In genomic region chr2:163788484-163788883, GRCm38 (mm10) we compare ENCODE assay signal across 8 mouse cellular contexts. TPM values are rescaled to one million over a fixed set of nuclear protein-coding genes. Genes with fewer than 3 reads are reported as not detected.
DNase-seq lines count a peak whose midpoint lies in the region; ATAC-seq lines count a peak whose summit lies in the region.

No protein-coding gene starts in this region.

- no peak overlapping the region for H3K4me2 ChIP-seq in midbrain, embryonic 11.5 days
- no peak overlapping the region for H3K4me2 ChIP-seq in midbrain, embryonic 13.5 days (replicated peaks)
- H3K4me2 ChIP-seq in embryonic facial prominence, embryonic 14.5 days (ENCODE audit: low read depth, low read length) = no peak overlapping the region

- H3K9me3 ChIP-seq in midbrain, embryonic 11.5 days (ENCODE audit: control insufficient read depth, low read length) = no peaks in the 10 kb centered on the region
- no peaks in the 10 kb centered on the region for H3K9me3 ChIP-seq in midbrain, embryonic 13.5 days
- no peaks in the 10 kb centered on the region for H3K9me3 ChIP-seq in embryonic facial prominence, embryonic 14.5 days (ENCODE audit: control insufficient read depth, low read length)

- ATAC-seq in midbrain, embryonic 11.5 days (ENCODE audit: low FRiP score) = no peak
- ATAC-seq in midbrain, embryonic 13.5 days = no peak; the same call in 1 of the 2 replicates
- ATAC-seq in embryonic facial prominence, embryonic 14.5 days (ENCODE audit: low read depth) = no peak

- no peaks in the 10 kb centered on the region for H3K27me3 ChIP-seq in midbrain, embryonic 11.5 days (ENCODE audit: control insufficient read depth, insufficient read depth, low read length)
- H3K27me3 ChIP-seq in midbrain, embryonic 13.5 days = no peaks in the 10 kb centered on the region
- no peaks in the 10 kb centered on the region for H3K27me3 ChIP-seq in embryonic facial prominence, embryonic 14.5 days (replicated peaks; ENCODE audit: control insufficient read depth, insufficient read depth, low read length)

- H3K9ac ChIP-seq in midbrain, embryonic 11.5 days (ENCODE audit: low read length) = no peak overlapping the region
- no peak overlapping the region for H3K9ac ChIP-seq in midbrain, embryonic 13.5 days (replicated peaks)
- H3K9ac ChIP-seq in embryonic facial prominence, embryonic 14.5 days (ENCODE audit: low read depth, low read length) = no peak overlapping the region

- peak; percentile 90 for DNase-seq in midbrain, embryonic 11.5 days (ENCODE audit: low spot score, missing footprints)
- DNase-seq in adrenal gland, postnatal 4 days (ENCODE audit: low spot score in 2 of 2) = peak; percentile 22 to 66
- peak; percentile 65 for DNase-seq in embryonic facial prominence, embryonic 14.5 days (ENCODE audit: low spot score)
- peak; percentile 30 for DNase-seq in hindlimb bud, embryonic 11.5 days (ENCODE audit: extremely low spot score, low read depth, low spot score)
- peak; percentile 79 to 81 for DNase-seq in left cerebral cortex, postnatal 14 days (ENCODE audit: low spot score in 2 of 2)
- DNase-seq in natural killer cell, adult 2 months (ENCODE audit: low spot score in 2 of 2) = peak; percentile 60 to 64
- peak; percentile 27 for DNase-seq in thymus, postnatal 0 days (ENCODE audit: low spot score)

- WGBS in midbrain, embryonic 11.5 days = 82% methylated on average over 4 of the region's 4 CpGs
- 75% methylated on average over 4 of the region's 4 CpGs for WGBS in midbrain, embryonic 13.5 days
- 74% methylated on average over 4 of the region's 4 CpGs for WGBS in embryonic facial prominence, embryonic 14.5 days

- H3K4me1 ChIP-seq in midbrain, embryonic 11.5 days (ENCODE audit: control insufficient read depth, insufficient read depth, low read length) = no peaks in the 10 kb centered on the region
- H3K4me1 ChIP-seq in midbrain, embryonic 13.5 days (replicated peaks) = no peaks in the 10 kb centered on the region
- no peaks in the 10 kb centered on the region for H3K4me1 ChIP-seq in embryonic facial prominence, embryonic 14.5 days (ENCODE audit: control insufficient read depth, insufficient read depth, low read length)

- no peak overlapping the region for H3K27ac ChIP-seq in midbrain, embryonic 11.5 days (ENCODE audit: low read depth, low read length)
- no peak overlapping the region for H3K27ac ChIP-seq in midbrain, embryonic 13.5 days
- no peak overlapping the region for H3K27ac ChIP-seq in embryonic facial prominence, embryonic 14.5 days (replicated peaks; ENCODE audit: low read depth, low read length)

- no peak overlapping the region for H3K4me3 ChIP-seq in midbrain, embryonic 11.5 days (ENCODE audit: low read depth, low read length)
- H3K4me3 ChIP-seq in midbrain, embryonic 13.5 days (replicated peaks) = no peak overlapping the region
- no peak overlapping the region for H3K4me3 ChIP-seq in embryonic facial prominence, embryonic 14.5 days (ENCODE audit: low read depth, low read length)

- H3K36me3 ChIP-seq in midbrain, embryonic 11.5 days (ENCODE audit: control insufficient read depth, insufficient read depth, low read length) = no peaks in the 10 kb centered on the region
- H3K36me3 ChIP-seq in midbrain, embryonic 13.5 days = no peaks in the 10 kb centered on the region
- H3K36me3 ChIP-seq in embryonic facial prominence, embryonic 14.5 days (ENCODE audit: control insufficient read depth, insufficient read depth, low read length) = no peaks in the 10 kb centered on the region

- intact Hi-C loops in left cerebral cortex, postnatal 14 days (cut with DNase I) = loop anchor here (10.0 kb wide), 1 partner anchor 46 kb away; no protein-coding TSS in a partner anchor

RNA-seq across cellular contexts. Expression of gene Ccn5, which starts 32.2 kb away (rescaled TPM):
- 0.40 and 0.54 TPM in 2 replicates for polyA plus RNA-seq in midbrain, embryonic 11.5 days (2014; fragmentation: Nextera tagmentation; extraction: Ambion mirVana)
- 0.15 and 0.23 TPM in 2 replicates for polyA plus RNA-seq in midbrain, embryonic 13.5 days (2015; fragmentation: Nextera tagmentation; extraction: Ambion mirVana)
- total RNA-seq in adrenal gland, postnatal 4 days (2021) = not detected
- polyA plus RNA-seq in embryonic facial prominence, embryonic 14.5 days (2014; fragmentation: Nextera tagmentation; extraction: Ambion mirVana) = 1.0 and 3.0 TPM in 2 replicates
- total RNA-seq in left cerebral cortex, postnatal 14 days (2021) = under 1 TPM in 1 of 2 experiments, not detected in 1; 0.25 TPM
- polyA plus RNA-seq in thymus, postnatal 0 days (2015; fragmentation: Nextera tagmentation; extraction: Ambion mirVana) = 0.22 and 0.33 TPM in 2 replicates

RNA-seq across cellular contexts. Expression of gene Ada, which starts 38.4 kb away (rescaled TPM):
- 5.6 and 6.1 TPM in 2 replicates for polyA plus RNA-seq in midbrain, embryonic 11.5 days (2014; fragmentation: Nextera tagmentation; extraction: Ambion mirVana)
- polyA plus RNA-seq in midbrain, embryonic 13.5 days (2015; fragmentation: Nextera tagmentation; extraction: Ambion mirVana) = 3.4 and 4.6 TPM in 2 replicates
- total RNA-seq in adrenal gland, postnatal 4 days (2021) = 1 to 10 TPM; 6.1 TPM
- 7.2 and 10.4 TPM in 2 replicates for polyA plus RNA-seq in embryonic facial prominence, embryonic 14.5 days (2014; fragmentation: Nextera tagmentation; extraction: Ambion mirVana)
- 1 to 10 TPM in 1 of 2 experiments, under 1 TPM in 1; 0.94 to 2.0 TPM for total RNA-seq in left cerebral cortex, postnatal 14 days (2021)
- 73.2 and 83.0 TPM in 2 replicates for polyA plus RNA-seq in thymus, postnatal 0 days (2015; fragmentation: Nextera tagmentation; extraction: Ambion mirVana)

Comparison
In these comparisons a context has a peak if more than half of its experiments do, and no peak if none do; other contexts are left out.
1. DNase-seq: peak in every context shown above with its lines; median percentile 90 in midbrain, embryonic 11.5 days; 80 in left cerebral cortex, postnatal 14 days; 65 in embryonic facial prominence, embryonic 14.5 days; 62 in natural killer cell, adult 2 months; 44 in adrenal gland, postnatal 4 days; 30 in hindlimb bud, embryonic 11.5 days; 27 in thymus, postnatal 0 days.